Mouse (Mus musculus) gastrocnemius, postnatal 4 days (tissue): ENCODE data around the gene Spns2. TPM values are rescaled to one million over a fixed set of nuclear protein-coding genes. Genes with fewer than 3 reads are reported as not detected.

Experiments
- DNase-seq, 2 experiments: peaks; one replicate each; pipeline ENCODE4 v3.0.0; 2021 to 2022; ENCODE audit warnings: low spot score in 2 of 2, mixed read lengths in 2 of 2
- total RNA-seq, 2 experiments: library from RNA; stranded (reverse); gene quantifications; 2 replicates each; pipeline ENCODE4 v1.2.3; 2021

The Spns2 gene
- total RNA-seq, 2 experiments from 2014 or later, result 12.7 to 14.8 TPM

GRCm38 (mm10) chr11:72501426-72502002 lies 11.8 kb upstream of the Spns2 start:
- DNase-seq, result peak in 1 of 2 experiments; percentile 14

GRCm38 (mm10) chr11:72500139-72500538 lies 10.4 kb upstream of the Spns2 start:
- no peak for DNase-seq

- no peak for DNase-seq
These were observed 7.7 kb upstream of the Spns2 start for GRCm38 (mm10) chr11:72497367-72497766.

DNA sequence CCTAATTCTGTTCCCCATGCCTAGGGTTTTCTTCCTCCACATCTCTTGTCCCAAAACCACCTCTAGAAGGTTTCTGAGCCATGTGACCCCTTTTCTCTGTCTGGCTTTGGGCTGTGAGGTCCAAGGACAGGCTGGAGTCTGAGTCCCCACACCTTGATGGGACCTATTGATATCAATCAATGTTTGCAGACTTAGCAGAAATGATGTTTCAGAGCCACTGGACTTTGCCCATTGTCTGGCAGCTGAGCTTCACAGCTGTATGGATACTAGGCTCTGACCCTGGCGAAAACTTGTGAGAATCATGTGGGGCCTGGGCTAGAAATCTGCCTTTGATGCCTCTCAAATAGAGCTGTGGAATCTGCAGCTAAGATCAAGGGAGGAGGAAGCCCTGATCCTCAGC lies 7.1 kb upstream of the Spns2 start:
- no peak for DNase-seq

DNA sequence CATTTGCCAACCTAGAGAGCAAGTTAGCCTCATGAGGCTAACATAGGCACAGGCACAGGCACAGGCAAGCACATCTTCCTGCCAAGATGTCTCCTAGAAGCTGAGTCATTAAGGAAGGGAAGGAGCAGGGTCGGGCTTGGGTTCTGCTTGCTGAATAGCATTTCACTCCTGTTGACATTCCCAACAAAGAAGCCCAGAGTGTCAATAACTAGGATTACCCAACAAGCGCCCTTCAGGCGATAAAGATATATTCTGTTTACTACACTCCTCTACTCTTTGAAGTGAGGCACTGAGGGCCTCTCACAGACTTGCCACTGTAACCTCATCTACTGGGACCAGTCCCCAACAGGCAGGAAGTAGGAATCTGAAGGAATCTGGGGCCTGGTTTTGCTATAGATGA lies 6.4 kb upstream of the Spns2 start:
- no peak for DNase-seq

- no peak for DNase-seq
These were observed 4.6 kb upstream of the Spns2 start for GRCm38 (mm10) chr11:72494046-72494988.

DNA sequence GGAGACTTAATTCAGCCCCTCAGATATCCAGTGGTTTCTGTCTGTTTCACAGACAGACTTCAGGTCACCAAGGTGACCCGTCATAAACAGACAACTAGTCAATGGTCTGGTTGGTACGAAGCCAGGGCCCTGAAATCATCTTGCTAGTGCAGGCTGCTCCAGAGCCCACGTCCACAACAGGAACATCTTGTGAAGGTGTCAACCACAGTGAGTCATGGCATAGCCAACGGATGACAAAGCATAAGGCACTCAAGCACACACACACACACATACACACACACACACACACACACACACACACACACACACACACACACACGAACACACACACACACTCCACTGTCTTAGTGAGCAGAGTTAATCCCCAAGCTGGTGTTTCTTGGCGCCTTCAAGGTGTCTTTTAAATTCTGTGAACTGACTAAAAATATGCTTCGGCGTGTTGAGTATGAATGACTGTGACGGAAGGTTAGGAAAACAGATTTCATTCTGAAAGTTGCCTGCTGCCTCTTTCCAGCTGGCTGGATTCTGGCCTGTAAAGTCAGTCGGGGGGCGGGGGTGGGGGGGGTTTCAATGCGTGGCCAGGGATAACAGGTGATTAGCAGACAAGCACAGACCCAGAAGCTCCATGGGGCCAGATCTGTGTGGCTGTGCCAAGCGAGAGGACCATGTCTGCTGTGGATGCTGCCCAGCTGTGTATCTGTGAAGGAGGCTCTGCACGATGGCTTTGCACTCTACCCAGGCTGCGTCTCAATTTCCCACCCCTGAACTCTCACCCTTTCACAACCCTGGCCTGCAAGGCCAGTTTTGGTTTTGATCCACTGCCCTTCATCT lies 1.6 kb upstream of the Spns2 start:
- no peak for DNase-seq

GRCm38 (mm10) chr11:72489397-72489796 lies 307 bp downstream of the Spns2 start:
- no peak for DNase-seq

- peak in 1 of 2 experiments; percentile 23 for DNase-seq
These were observed 892 bp downstream of the Spns2 start for GRCm38 (mm10) chr11:72488753-72489271.

GRCm38 (mm10) chr11:72487739-72488138 lies 2.0 kb downstream of the Spns2 start:
- no peak for DNase-seq

DNA sequence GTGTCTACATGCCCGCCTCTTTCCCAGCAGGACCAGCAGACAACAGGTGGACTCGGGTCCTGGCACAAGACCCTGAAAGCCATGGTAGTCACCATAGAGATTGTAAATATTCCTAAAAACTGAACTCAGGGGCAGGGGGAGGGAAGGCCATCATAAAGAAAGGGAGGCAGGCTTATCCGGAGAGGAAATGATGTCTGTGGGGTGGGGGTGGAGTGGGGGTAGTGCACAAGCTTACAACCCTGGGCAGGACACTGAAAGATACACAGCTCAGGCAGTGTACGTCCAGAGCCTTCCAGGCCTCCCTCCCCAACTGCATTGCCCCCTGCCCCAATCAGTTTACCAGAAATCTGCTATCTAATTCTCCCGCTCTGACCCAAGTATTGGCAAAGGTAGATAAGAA lies 2.5 kb downstream of the Spns2 start:
- DNase-seq, result no peak

DNA sequence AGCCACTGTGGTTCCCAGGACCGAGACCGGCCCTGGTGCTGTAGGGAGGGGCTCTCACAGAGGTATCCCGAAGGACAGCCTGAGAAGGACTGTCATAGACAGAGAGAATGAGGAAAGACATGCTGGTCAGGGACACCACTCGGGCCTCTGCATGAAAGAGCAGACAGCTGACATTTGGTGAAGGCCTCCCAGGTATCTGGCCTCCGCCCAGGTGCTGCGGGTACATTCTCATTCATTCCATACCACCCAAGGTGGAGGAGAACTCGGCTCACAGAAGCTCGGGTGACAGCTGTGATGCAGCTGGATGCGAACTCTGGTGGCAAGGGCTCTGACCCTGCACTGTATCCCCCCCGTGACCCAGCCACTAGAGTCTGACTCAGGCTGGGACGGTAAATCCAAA lies 3.7 kb downstream of the Spns2 start:
- DNase-seq, result no peak

GRCm38 (mm10) chr11:72485157-72485556 lies 4.5 kb downstream of the Spns2 start:
- no peak for DNase-seq

DNA sequence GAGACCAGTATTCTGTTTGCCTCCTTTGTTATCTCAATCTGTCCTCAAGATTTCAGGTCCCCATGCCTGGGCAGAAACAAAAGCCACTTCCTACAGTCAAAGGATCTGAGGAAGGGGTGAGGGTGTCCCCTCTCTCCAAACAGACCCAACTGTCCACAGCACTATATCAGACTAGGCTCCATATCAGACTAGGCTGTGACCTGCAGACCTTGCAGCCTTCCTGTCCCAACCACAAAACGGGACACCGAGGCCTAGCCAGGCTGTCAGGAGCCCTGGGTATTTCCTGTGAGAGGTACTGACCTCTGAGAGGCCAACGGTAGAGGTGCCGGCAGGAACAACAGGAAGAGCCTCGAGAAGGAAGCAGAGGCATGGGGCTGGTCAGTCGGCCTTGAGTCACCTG lies 5.2 kb downstream of the Spns2 start:
- DNase-seq, result no peak

- no peak for DNase-seq
These were observed 7.8 kb downstream of the Spns2 start for GRCm38 (mm10) chr11:72481952-72482351.

- no peak for DNase-seq
These were observed 8.4 kb downstream of the Spns2 start for GRCm38 (mm10) chr11:72481313-72481712.

DNA sequence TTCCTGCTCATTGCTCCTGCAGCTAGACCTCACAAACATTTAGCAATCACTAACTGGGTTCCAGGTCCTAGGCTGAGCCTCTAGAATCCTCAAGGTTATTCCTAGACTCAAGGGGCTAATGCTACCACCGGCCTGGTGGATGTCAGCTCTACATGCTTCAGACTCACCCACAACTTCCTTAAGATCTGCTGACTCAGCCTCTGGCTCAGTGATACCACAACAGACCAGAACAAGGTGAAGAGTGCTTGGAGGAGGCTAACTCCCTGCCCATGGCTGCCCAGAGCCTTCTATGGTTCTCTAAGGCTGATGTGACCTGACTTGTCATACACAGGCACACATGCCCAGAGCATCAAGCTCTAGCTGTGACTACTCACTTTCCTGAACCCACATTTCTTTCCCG lies 10.2 kb downstream of the Spns2 start:
- DNase-seq, result no peak

DNA sequence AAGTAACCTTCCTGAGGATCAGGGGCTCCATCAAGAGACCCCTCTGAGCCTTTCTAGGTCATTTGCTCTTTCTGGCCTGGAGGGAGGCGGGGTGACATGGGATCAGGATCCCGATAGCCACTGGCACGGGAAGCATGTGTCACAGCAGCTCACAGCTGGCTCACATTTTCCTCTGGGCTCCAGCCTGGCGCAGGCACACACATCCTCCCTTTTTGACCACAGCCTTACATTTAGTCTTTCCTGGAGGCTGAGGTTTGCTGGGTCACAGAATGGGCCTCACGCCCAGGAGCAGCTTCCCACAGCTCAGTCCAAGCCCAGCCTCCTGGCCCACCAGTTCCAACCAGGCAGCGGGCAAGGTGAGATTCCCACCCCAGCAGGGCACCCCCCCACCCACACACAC lies 11.5 kb downstream of the Spns2 start:
- DNase-seq, result no peak

DNA sequence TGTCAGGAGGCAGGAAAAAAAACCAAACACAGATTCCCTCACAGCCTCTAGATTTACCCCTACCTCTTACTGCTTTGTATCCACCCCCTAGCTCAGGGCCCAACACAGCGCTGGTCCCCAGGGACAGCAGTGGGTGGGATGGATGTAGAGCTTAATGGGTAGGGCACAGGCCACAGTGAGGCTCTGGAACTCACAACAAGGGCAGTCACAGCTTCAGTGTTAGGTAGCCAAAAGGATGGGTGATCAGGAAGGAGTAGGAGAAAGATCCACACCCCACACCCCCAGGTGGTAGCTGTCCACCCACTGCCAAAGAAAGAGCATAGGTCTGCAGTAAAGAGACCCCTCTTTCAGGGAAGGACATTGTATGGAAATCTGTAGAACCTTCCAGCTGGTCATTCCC lies 12.1 kb downstream of the Spns2 start:
- DNase-seq, result no peak

DNA sequence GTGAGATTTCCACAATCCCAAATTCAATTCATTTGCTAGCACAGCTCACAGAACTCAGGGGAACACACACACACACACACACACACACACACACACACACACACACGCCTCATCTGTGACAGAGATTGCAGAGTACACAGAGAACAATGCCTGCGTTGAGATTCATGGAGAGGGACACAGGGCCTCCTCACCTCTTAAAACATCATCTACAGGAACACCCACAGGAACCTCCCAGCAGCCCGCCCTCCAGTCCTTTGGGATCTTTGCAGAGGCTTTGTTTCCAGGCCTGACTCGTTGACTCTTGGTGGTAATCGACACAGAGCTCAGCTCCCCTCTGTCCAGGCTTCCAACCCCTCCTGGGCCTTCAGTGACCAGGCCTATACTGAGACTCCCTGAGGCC lies 12.5 kb downstream of the Spns2 start:
- no peak for DNase-seq

DNA sequence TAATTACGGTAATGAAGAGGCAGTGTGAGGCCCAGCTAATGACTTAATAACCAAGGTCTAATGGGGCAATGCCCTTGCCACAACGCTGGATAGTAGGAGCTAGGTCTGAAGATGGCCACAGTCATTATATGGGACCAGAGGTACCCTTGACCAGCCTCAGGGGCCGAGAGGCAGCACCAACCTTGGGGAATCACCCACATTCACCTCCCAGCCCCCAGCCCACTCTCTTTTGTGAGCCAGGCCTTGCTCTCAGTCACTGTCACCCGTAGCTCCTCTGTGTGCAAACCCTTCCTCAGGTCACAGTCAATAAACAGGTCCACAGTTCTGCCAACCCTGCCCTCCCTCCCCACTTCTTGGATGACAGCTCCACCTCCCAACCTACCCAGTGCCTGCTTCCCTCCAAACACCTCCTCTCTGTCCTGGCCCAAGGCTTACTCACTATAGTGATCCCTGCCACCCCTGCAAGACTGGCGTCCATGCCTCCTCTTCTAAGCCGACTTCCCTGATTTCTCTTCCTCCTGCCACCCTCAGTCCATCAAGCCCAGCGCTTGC lies 13.6 kb downstream of the Spns2 start:
- DNase-seq, result no peak
